Mouse (Mus musculus) midbrain, embryonic 13.5 days (tissue): ENCODE measurements at regions not wholly inside any gene's neighbourhood (a gene's known extent, or its start where the extent isn't known, plus 50 kb on each side); places are given as distances from the start of the nearest gene placed in this dataset.

ENCODE experiments used
- ATAC-seq: fragments of 200-750 bp; cut with Nextera tagmentation; 2 replicates; pipeline ENCODE4 v1.8.0; 2017; ENCODE audit warnings: mild to moderate bottlenecking, moderate TSS enrichment, moderate library complexity
- H3K27ac ChIP-seq: fragments of 300-500 bp; sonication (generic); 2 replicates; pipeline ENCODE4 v1.5.1; 2015; ENCODE audit warnings: inconsistent platforms, mild to moderate bottlenecking, moderate library complexity
- H3K27me3 ChIP-seq: fragments of 300-500 bp; sonication (generic); 2 replicates; pipeline ENCODE4 v1.6.1; 2015; ENCODE audit warnings: mild to moderate bottlenecking, inconsistent platforms
- H3K36me3 ChIP-seq: fragments of 300-500 bp; sonication (generic); 2 replicates; pipeline ENCODE4 v1.6.1; 2015; ENCODE audit warnings: mild to moderate bottlenecking, inconsistent platforms
- H3K4me1 ChIP-seq: fragments of 300-500 bp; sonication (generic); replicated peaks from 2 replicates; pipeline ENCODE4 v1.6.1; 2015; ENCODE audit warnings: inconsistent platforms
- H3K4me2 ChIP-seq: fragments of 300-500 bp; sonication (generic); replicated peaks from 2 replicates; pipeline ENCODE4 v1.6.1; 2015; ENCODE audit warnings: moderate library complexity, mild to moderate bottlenecking, inconsistent platforms
- H3K4me3 ChIP-seq: fragments of 300-500 bp; sonication (generic); replicated peaks from 2 replicates; pipeline ENCODE4 v1.5.1; 2015; ENCODE audit warnings: mild to moderate bottlenecking, inconsistent platforms
- H3K9ac ChIP-seq: fragments of 300-500 bp; sonication (generic); replicated peaks from 2 replicates; pipeline ENCODE4 v1.6.1; 2015; ENCODE audit warnings: mild to moderate bottlenecking, inconsistent platforms
- H3K9me3 ChIP-seq: fragments of 300-500 bp; sonication (generic); 2 replicates; pipeline ENCODE4 v1.6.1; 2016; ENCODE audit warnings: mild to moderate bottlenecking, inconsistent platforms
- WGBS: fragments of 180-500 bp; shearing (Covaris S2); methylation state at CpG from one replicate; pipeline ENCODE4 v1.1.7; 2015; 5-methylcytosine and 5-hydroxymethylcytosine counted together

DNA sequence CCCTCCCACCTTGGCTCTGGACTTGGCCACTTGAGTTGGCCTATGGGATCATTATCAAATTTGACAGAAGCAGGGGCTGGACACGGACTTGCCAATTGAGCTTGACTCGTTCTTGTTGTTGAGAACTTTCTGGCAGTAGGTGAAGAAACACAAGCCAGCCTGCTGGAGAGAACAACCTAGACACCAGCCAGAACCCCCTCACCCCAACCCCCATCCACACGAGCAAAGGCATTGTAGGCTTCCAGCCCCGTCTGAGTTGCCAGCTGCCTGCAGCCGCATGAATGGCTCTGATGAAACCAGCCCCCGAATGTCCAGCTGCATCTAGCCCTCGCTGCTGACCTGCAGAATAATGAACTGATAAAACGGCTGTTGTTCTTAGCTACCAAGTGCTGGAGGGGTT, 98.7 kb upstream of the Magi3 start:
- Histone ChIP-seq H3K9me3 (no peaks in the 10 kb centered on the region), H3K9ac (no peak overlapping the region), H3K4me1 (peaks cover 11% of the 10 kb centered on the region), H3K4me2 (no peak overlapping the region; the same call in 1 of the 2 replicates), H3K4me3 (no peak overlapping the region), H3K27ac (0 out of 2 replicates have a peak overlapping the region, but pooled peaks have one; percentile 44), H3K27me3 (no peaks in the 10 kb centered on the region), H3K36me3 (no peaks in the 10 kb centered on the region)
- 18% methylated on average over 8 of the region's 8 CpGs for WGBS
- peak; percentile 62 for ATAC-seq

DNA sequence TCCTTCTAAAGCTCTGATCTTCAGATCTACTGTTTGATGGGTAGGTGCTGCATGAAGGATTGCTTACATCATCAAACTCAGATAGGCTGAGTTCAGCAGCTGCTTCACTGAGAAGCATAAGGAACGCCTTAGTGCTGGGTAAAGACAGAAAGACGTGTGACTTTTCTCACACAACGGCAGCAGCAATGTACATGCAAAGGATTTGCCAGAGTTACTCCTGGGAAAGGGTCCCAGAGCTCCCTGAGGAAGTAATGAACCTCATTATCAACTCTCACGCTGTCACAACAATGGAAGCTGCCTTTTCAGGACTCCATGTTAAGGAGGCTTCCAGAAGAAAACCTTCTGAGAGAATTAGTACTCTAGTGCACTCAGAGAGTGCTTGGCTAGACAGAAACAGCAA, 97.4 kb upstream of the Magi3 start:
- Histone ChIP-seq H3K4me1 (peaks cover 11% of the 10 kb centered on the region), H3K4me3 (no peak overlapping the region), H3K9ac (no peak overlapping the region), H3K36me3 (no peaks in the 10 kb centered on the region), H3K9me3 (no peaks in the 10 kb centered on the region), H3K4me2 (no peak overlapping the region), H3K27ac (no peak overlapping the region), H3K27me3 (no peaks in the 10 kb centered on the region)
- 79% methylated on average over 4 of the region's 4 CpGs for WGBS
- ATAC-seq, result no peak

GRCm38 (mm10) chr3:104313063-104313462, 92.9 kb upstream of the Magi3 start:
- Histone ChIP-seq H3K9ac (no peak overlapping the region), H3K4me2 (no peak overlapping the region), H3K27ac (no peak overlapping the region), H3K4me3 (no peak overlapping the region), H3K4me1 (no peaks in the 10 kb centered on the region), H3K27me3 (no peaks in the 10 kb centered on the region), H3K36me3 (no peaks in the 10 kb centered on the region), H3K9me3 (no peaks in the 10 kb centered on the region)
- no peak for ATAC-seq
- WGBS, result 91% methylated on average over 4 of the region's 4 CpGs

DNA sequence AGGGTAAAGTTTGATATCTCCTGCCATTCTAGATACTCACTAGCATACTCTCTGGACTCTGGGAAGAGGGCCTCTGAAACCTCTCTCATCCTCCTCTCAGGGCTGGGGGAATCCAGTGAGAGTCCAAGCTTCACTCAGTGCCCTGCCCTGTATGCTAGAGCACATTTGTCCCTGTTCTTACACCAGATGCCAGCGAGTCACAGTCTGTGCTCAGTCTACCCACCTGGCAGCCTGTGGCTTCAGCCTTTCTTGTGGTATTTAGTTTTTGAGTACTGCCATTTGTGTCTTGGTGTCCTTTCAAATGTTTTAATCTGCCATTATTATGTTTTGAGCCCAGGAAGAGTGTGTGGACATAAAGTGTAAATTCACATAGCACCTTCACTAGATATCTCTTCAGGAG, 86.8 kb upstream of the Magi3 start:
- Histone ChIP-seq H3K27me3 (no peaks in the 10 kb centered on the region), H3K36me3 (no peaks in the 10 kb centered on the region), H3K4me3 (no peak overlapping the region), H3K9ac (no peak overlapping the region), H3K9me3 (no peaks in the 10 kb centered on the region), H3K27ac (no peak overlapping the region), H3K4me2 (no peak overlapping the region), H3K4me1 (peaks cover 9% of the 10 kb centered on the region)
- ATAC-seq, result no peak
- WGBS, result 83% methylated on average over 1 of the region's 1 CpGs

DNA sequence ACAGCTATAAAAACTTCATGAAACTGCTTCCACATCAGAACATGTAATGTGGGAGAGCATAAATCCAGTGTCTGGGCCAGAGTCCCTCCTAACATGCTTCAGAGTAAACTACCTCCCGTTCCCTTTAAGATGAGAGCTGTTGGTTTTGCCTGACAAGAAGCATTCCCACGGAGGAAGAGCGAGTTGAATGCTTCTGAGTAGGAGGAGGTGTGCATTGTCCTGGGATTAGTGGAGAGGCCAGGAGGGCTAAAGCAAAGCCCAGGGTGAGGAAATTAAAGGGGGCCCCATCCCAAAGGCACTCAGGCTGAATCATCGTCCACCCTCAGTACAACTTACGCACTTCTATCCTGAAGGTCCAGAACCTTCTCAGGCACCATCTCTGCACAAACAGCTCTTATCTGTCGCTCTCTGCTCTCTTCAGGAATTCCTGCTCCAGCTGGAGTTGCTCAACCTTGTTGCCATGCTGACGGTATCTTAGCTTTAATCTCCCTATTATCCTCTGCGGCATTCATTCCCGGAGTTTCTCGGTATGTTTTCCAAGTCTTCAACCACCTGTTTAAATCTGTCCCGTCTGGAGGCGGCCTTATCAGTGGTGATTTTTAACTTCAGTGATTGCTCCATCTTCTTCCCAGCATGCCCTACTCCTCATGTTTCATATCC, 85.9 kb upstream of the Magi3 start:
- 7% methylated on average over 12 of the region's 12 CpGs for WGBS
- Histone ChIP-seq H3K4me3 (no peak overlapping the region), H3K27ac (no peak overlapping the region), H3K9ac (no peak overlapping the region), H3K4me2 (no peak overlapping the region; the same call in 1 of the 2 replicates), H3K9me3 (no peaks in the 10 kb centered on the region), H3K4me1 (peaks cover 9% of the 10 kb centered on the region), H3K36me3 (no peaks in the 10 kb centered on the region), H3K27me3 (no peaks in the 10 kb centered on the region)
- ATAC-seq, result no peak

GRCm38 (mm10) chr3:104303577-104303976, 83.4 kb upstream of the Magi3 start:
- no peak overlapping the region for H3K4me3 ChIP-seq
- H3K4me1 ChIP-seq, result peaks cover 20% of the 10 kb centered on the region
- H3K9ac ChIP-seq, result no peak overlapping the region
- H3K27me3 ChIP-seq, result no peaks in the 10 kb centered on the region
- no peak overlapping the region for H3K27ac ChIP-seq
- ATAC-seq, result no peak
- H3K4me2 ChIP-seq, result no peak overlapping the region
- no peaks in the 10 kb centered on the region for H3K36me3 ChIP-seq
- H3K9me3 ChIP-seq, result no peaks in the 10 kb centered on the region
- WGBS, result 84% methylated on average over 7 of the region's 7 CpGs

DNA sequence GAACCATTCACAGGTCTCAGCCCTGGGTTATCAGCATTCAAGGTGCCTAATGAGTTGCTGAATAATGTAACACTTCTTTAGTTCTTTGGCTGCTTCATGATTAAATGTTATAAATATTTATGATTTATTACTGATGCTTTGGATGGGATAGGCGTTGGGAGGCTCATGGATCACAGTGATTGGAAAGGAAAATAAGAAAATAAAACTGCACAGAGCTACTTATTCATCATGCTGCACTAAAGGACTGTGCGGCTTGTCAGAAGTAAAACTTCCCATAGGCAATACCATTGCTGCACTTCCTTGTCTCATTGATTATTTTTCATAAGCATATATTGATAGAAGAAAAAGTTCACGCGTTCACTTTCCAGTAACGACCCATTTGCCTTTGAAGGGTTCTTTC, 80.0 kb upstream of the Magi3 start:
- Histone ChIP-seq H3K9me3 (no peaks in the 10 kb centered on the region), H3K4me1 (peaks cover 13% of the 10 kb centered on the region), H3K4me3 (no peak overlapping the region), H3K27me3 (no peaks in the 10 kb centered on the region), H3K36me3 (no peaks in the 10 kb centered on the region), H3K9ac (no peak overlapping the region), H3K27ac (no peak overlapping the region), H3K4me2 (no peak overlapping the region)
- peak; percentile 66 for ATAC-seq
- WGBS, result 72% methylated on average over 5 of the region's 5 CpGs

DNA sequence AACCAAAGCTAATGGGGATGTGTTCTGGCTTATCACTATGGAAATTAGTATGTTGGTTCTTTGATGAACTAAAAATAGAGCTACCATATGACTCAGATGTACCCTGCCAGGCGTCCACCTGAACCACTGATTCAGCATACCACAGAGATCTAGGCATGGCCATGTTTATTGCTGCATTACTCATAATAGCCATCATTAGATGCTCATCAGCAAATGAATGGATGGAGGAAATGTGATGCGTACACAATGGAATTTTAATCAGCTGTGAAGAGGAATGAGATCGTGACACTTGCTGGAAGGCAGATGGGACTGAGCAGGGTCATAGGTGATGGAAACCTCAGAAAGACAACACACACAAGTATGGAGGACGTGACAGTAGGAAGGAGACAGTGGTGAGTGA, 78.7 kb upstream of the Magi3 start:
- H3K36me3 ChIP-seq, result no peaks in the 10 kb centered on the region
- no peaks in the 10 kb centered on the region for H3K9me3 ChIP-seq
- no peak for ATAC-seq
- H3K4me2 ChIP-seq, result no peak overlapping the region
- H3K4me1 ChIP-seq, result peaks cover 20% of the 10 kb centered on the region
- H3K9ac ChIP-seq, result no peak overlapping the region
- WGBS, result 44% methylated on average over 4 of the region's 4 CpGs
- H3K27ac ChIP-seq, result 0 out of 2 replicates have a peak overlapping the region, but pooled peaks have one; percentile 30
- no peak overlapping the region for H3K4me3 ChIP-seq
- H3K27me3 ChIP-seq, result no peaks in the 10 kb centered on the region

DNA sequence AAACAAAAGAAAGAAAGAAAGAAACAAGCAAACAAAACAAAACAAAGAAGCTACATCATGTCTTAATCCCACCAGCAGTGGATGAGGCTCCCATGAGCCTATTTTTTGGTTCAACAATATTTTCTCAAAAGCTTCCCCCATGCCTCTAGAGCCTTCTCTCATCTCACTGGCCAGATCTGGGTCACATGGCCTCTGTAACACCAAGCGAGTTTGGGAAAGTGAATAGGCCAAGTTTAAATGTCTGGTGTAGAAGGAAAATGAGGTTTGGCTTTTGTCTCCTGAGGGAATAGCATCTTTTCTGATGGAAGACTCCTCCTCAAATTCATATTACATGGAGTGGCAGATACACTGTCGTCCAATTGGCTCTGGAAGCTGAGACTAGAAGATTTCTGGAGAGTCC, 78.2 kb upstream of the Magi3 start:
- no peak for ATAC-seq
- 90% methylated on average over 2 of the region's 2 CpGs for WGBS
- H3K4me3 ChIP-seq, result no peak overlapping the region
- peaks cover 20% of the 10 kb centered on the region for H3K4me1 ChIP-seq
- no peaks in the 10 kb centered on the region for H3K9me3 ChIP-seq
- no peaks in the 10 kb centered on the region for H3K27me3 ChIP-seq
- H3K27ac ChIP-seq, result no peak overlapping the region
- no peak overlapping the region for H3K4me2 ChIP-seq
- no peak overlapping the region for H3K9ac ChIP-seq
- no peaks in the 10 kb centered on the region for H3K36me3 ChIP-seq

DNA sequence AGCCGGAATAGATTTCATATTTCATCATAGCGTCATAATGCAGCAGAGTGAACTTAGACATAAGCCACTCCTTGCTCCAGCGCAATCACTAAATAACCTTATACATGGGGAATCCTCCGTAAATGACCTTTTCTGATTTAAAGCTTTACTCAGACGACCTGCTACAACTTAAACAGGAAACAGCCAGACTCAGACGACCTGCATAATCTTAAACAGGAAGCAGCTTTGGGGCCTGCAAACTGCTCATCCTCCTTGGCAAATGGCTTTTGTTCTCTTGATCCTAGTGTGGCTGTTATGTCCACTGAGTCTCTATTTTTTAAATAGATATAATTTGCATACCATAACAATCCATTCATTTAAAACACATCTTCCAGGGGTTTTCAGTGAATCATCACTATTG, 76.9 kb upstream of the Magi3 start:
- H3K4me3 ChIP-seq, result no peak overlapping the region
- ATAC-seq, result no peak
- H3K27ac ChIP-seq, result no peak overlapping the region
- no peaks in the 10 kb centered on the region for H3K9me3 ChIP-seq
- peaks cover 20% of the 10 kb centered on the region for H3K4me1 ChIP-seq
- no peaks in the 10 kb centered on the region for H3K27me3 ChIP-seq
- WGBS, result 77% methylated on average over 6 of the region's 6 CpGs
- H3K9ac ChIP-seq, result no peak overlapping the region
- H3K36me3 ChIP-seq, result no peaks in the 10 kb centered on the region
- H3K4me2 ChIP-seq, result no peak overlapping the region

DNA sequence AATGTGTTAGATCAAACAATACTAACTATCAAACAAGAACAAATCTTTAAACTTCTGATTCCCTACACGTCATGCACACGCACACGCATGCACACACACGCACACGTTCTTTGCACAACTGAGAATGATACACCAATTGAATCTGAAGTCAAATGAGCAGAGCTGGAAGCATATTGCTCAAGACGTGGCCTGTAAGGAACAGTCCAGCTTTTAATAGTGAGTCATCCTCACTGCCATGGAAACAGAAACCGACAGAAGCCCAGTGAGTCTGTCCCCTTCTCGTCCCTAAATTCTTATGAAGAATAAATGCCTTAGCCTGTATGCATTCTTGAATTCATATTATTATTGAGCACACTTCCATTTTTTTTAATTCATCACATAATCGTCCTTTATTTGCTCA, 75.7 kb upstream of the Magi3 start:
- WGBS, result 63% methylated on average over 9 of the region's 9 CpGs
- peaks cover 20% of the 10 kb centered on the region for H3K4me1 ChIP-seq
- H3K9ac ChIP-seq, result no peak overlapping the region
- H3K36me3 ChIP-seq, result no peaks in the 10 kb centered on the region
- no peak overlapping the region for H3K27ac ChIP-seq
- H3K4me2 ChIP-seq, result no peak overlapping the region
- no peaks in the 10 kb centered on the region for H3K9me3 ChIP-seq
- no peaks in the 10 kb centered on the region for H3K27me3 ChIP-seq
- H3K4me3 ChIP-seq, result no peak overlapping the region
- no peak for ATAC-seq

- no peak overlapping the region for H3K9ac ChIP-seq
- WGBS, result 23% methylated on average over 8 of the region's 8 CpGs
These were observed 75.0 kb upstream of the Magi3 start for GRCm38 (mm10) chr3:104295015-104295719.

More at GRCm38 (mm10) chr3:104295015-104295719, 75.0 kb upstream of the Magi3 start:
- H3K4me3 ChIP-seq, result no peak overlapping the region
- H3K36me3 ChIP-seq, result no peaks in the 10 kb centered on the region
- no peak overlapping the region for H3K4me2 ChIP-seq
- no peaks in the 10 kb centered on the region for H3K9me3 ChIP-seq
- H3K27me3 ChIP-seq, result no peaks in the 10 kb centered on the region
- peaks cover 14% of the 10 kb centered on the region for H3K4me1 ChIP-seq
- H3K27ac ChIP-seq, result no peak overlapping the region
- no peak for ATAC-seq
